Mouse (Mus musculus) liver, embryonic 14.5 days (tissue): ENCODE data around the gene Ccn1. TPM values are rescaled to one million over a fixed set of nuclear protein-coding genes. Genes with fewer than 3 reads are reported as not detected.
A peak's percentile ranks its signal among the peaks of the same experiment; 100 is the strongest.

Experiments
- ATAC-seq: fragments of 200-750 bp; cut with Nextera tagmentation; 2 replicates; pipeline ENCODE4 v1.8.0; 2017; ENCODE audit warnings: moderate number of reproducible peaks, mild to moderate bottlenecking, moderate library complexity; ENCODE audit not compliant: insufficient read depth
- DNase-seq, 3 experiments: peaks; one replicate each; pipeline ENCODE4 v3.0.0-alpha.2; 2012 to 2013; ENCODE audit warnings: low read depth in 3 of 3, low spot score in 3 of 3
- H3K27ac ChIP-seq: fragments of 300-500 bp; sonication (generic); 2 replicates; pipeline ENCODE4 v1.5.1; 2014; ENCODE audit warnings: moderate library complexity, mild to moderate bottlenecking, control low read depth, inconsistent platforms
- H3K27me3 ChIP-seq: fragments of 300-500 bp; sonication (generic); 2 replicates; pipeline ENCODE4 v1.6.1; 2014; ENCODE audit warnings: mild to moderate bottlenecking, low read length, moderate library complexity; ENCODE audit not compliant: control insufficient read depth, insufficient read depth
- H3K36me3 ChIP-seq: fragments of 300-500 bp; sonication (generic); replicated peaks from 2 replicates; pipeline ENCODE4 v1.6.1; 2014; ENCODE audit warnings: low read depth; ENCODE audit not compliant: control insufficient read depth, insufficient read depth
- H3K4me1 ChIP-seq, 2 experiments: fragments of 200-500 bp in 1 of 2; fragments of 300-500 bp in 1 of 2; sonication (generic) in 1 of 2; replicated peaks; 2 replicates each; pipeline ENCODE4 v1.6.1; 2012 to 2014; ENCODE audit warnings: antibody characterized with exemption in 1 of 2, inconsistent platforms in 1 of 2, low read length in 1 of 2; ENCODE audit not compliant: control insufficient read depth in 2 of 2, insufficient read depth in 2 of 2
- H3K4me2 ChIP-seq: fragments of 300-500 bp; sonication (generic); 2 replicates; pipeline ENCODE4 v1.6.1; 2014; ENCODE audit warnings: low read depth, mild to moderate bottlenecking, control low read depth, moderate library complexity
- H3K4me3 ChIP-seq, 2 experiments: fragments of 200-500 bp in 1 of 2; fragments of 300-500 bp in 1 of 2; sonication (generic) in 1 of 2; 2 replicates each; pipeline ENCODE4 v1.5.1; 2012 to 2014; ENCODE audit warnings: low read depth in 2 of 2, low read length in 2 of 2, mild to moderate bottlenecking in 2 of 2, control low read depth in 1 of 2, inconsistent platforms in 1 of 2, moderate library complexity in 1 of 2; ENCODE audit not compliant: insufficient read depth in 1 of 2
- H3K9ac ChIP-seq: fragments of 300-500 bp; sonication (generic); replicated peaks from 2 replicates; pipeline ENCODE4 v1.6.1; 2014; ENCODE audit warnings: mild to moderate bottlenecking, control low read depth, moderate library complexity
- H3K9me3 ChIP-seq: fragments of 300-500 bp; sonication (generic); 2 replicates; pipeline ENCODE4 v1.6.1; 2016; ENCODE audit warnings: low read length, mixed read lengths; ENCODE audit not compliant: control insufficient read depth
- CTCF ChIP-seq: IDR thresholded peaks from 2 replicates; pipeline ENCODE4 v1.5.1; 2016; ENCODE audit warnings: antibody characterized with exemption, low read depth, control low read depth
- EP300 ChIP-seq: IDR thresholded peaks from 2 replicates; pipeline ENCODE4 v1.6.1; 2016; ENCODE audit warnings: antibody characterized with exemption, low read depth
- WGBS: fragments of 180-500 bp; shearing (Covaris S2); extraction: QIAGEN DNeasy Blood & Tissue Kit; methylation state at CpG from one replicate; pipeline ENCODE4 v1.1.7; 2014; ENCODE audit not compliant: insufficient replicate concordance; 5-methylcytosine and 5-hydroxymethylcytosine counted together
- polyA plus RNA-seq, 2 experiments: library from polyadenylated mRNA; depleted of rRNA in 1 of 2; stranded (reverse) in 1 of 2; unstranded in 1 of 2; fragments of >200 nt; fragmentation: Nextera tagmentation in 1 of 2; extraction: Ambion mirVana in 1 of 2; gene quantifications; 2 replicates each; pipeline versions ENCODE4 v1.2.1 to v1.2.3; 2012 to 2014

The Ccn1 gene
- polyA plus RNA-seq, 2 experiments, result 3.0 to 3.2 TPM

GRCm38 (mm10) chr3:145651029-145651977, 1.5 kb upstream of the Ccn1 start:
- Histone ChIP-seq H3K4me1 (peaks cover 0 to 4% of the 10 kb centered on the region in 2 experiments; a peak in 2 of 4 replicates), H3K9me3 (no peaks in the 10 kb centered on the region), H3K9ac (no peak overlapping the region), H3K36me3 (no peaks in the 10 kb centered on the region), H3K4me2 (peak overlapping the region; percentile 49), H3K4me3 (peak overlapping the region in 1 of 2 experiments; percentile 4; a peak in 1 of 4 replicates), H3K27ac (no peak overlapping the region), H3K27me3 (peaks cover 50% of the 10 kb centered on the region)
- TF ChIP-seq CTCF, result no peak
- TF ChIP-seq EP300, result no peak
- 6% methylated on average over 19 of the region's 19 CpGs for WGBS
- ATAC-seq, result no peak
- no peak for DNase-seq

DNA sequence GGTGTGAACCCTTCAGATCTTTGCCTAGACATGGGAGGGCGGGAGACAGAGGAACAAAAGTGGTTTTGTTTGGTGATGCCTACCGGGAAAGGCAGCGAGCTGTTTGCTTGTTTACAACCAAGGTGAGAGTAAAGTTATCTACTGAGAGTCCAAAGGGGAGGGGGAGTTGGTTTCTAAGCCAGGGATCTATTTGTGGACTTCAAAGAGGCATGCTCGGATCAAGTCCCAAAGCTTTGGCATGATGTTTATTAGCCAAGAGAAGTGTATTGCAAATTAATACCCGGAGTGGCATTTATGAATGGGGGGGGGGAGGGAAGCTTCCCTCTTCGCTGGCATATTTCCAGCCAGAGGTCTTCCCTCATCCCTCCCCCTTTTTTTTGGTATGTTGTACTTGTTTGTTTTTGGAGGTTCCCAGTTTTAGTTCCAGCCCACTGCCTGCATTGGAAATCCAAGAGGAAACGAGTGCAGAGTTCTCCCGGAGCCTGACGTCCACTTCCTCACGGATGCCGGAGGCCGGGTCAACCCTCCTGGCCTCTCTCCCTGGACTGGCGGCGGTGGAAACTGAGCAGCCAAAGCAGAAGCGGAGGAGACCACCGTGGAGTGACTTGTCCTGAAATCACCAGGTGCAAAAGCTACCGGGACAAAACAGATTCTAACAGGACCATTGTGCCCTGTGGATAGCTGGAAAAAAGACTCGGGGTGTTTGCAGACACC, 674 bp upstream of the Ccn1 start:
- ATAC-seq, result no peak
- TF ChIP-seq EP300 (no peak), CTCF (no peak)
- no peaks in the 10 kb centered on the region for H3K9me3 ChIP-seq
- H3K9ac ChIP-seq, result no peak overlapping the region
- DNase-seq, result no peak
- H3K4me1 ChIP-seq, result peaks cover 0 to 4% of the 10 kb centered on the region in 2 experiments; a peak in 2 of 4 replicates
- peak overlapping the region; percentile 49 for H3K4me2 ChIP-seq
- 2% methylated on average over 18 of the region's 18 CpGs for WGBS
- no peaks in the 10 kb centered on the region for H3K36me3 ChIP-seq
- peaks cover 50% of the 10 kb centered on the region for H3K27me3 ChIP-seq
- H3K27ac ChIP-seq, result no peak overlapping the region
- peak overlapping the region; percentile 12 to 56; a peak in 2 of 4 replicates for H3K4me3 ChIP-seq

- WGBS, result under 1% methylated on average over 49 of the region's 49 CpGs
- Histone ChIP-seq H3K9me3 (no peaks in the 10 kb centered on the region), H3K27ac (no peak overlapping the region), H3K36me3 (no peaks in the 10 kb centered on the region), H3K4me3 (peak overlapping the region; percentile 26 to 56), H3K27me3 (peaks cover 50% of the 10 kb centered on the region), H3K9ac (peak overlapping the region; percentile 35; the same call in 1 of the 2 replicates), H3K4me2 (peak overlapping the region; percentile 49), H3K4me1 (peaks cover 0 to 4% of the 10 kb centered on the region in 2 experiments; a peak in 2 of 4 replicates)
- ATAC-seq, result no peak
- no peak for DNase-seq
- TF ChIP-seq CTCF, result peak; percentile 45; the same call in 1 of the 2 replicates
- no peak for TF ChIP-seq EP300
These were observed 560 bp downstream of the Ccn1 start for GRCm38 (mm10) chr3:145648991-145649851.

GRCm38 (mm10) chr3:145648097-145648931, 1.5 kb downstream of the Ccn1 start:
- DNase-seq (no peak), ATAC-seq (no peak)
- Histone ChIP-seq H3K4me3 (peak overlapping the region; percentile 26 to 56; a peak in 3 of 4 replicates), H3K4me2 (peak overlapping the region; percentile 27), H3K4me1 (peaks cover 0 to 4% of the 10 kb centered on the region in 2 experiments; a peak in 2 of 4 replicates), H3K27me3 (peaks cover 45% of the 10 kb centered on the region), H3K27ac (no peak overlapping the region), H3K36me3 (no peaks in the 10 kb centered on the region), H3K9me3 (no peaks in the 10 kb centered on the region), H3K9ac (no peak overlapping the region)
- 23% methylated on average over 26 of the region's 26 CpGs for WGBS
- TF ChIP-seq EP300 (no peak), CTCF (peak; percentile 40)
